Mouse (Mus musculus) testis, adult 2 months (tissue): ENCODE data around the gene Ttc3.

Experiments used
- CTCF ChIP-seq: fragments of 200-500 bp; IDR thresholded peaks from 2 replicates; pipeline ENCODE4 v1.5.1; 2012; ENCODE audit warnings: low read depth, mild to moderate bottlenecking, inconsistent platforms, low read length, moderate library complexity; ENCODE audit not compliant: control insufficient read depth, insufficient read depth, insufficient replicate concordance
- POLR2A ChIP-seq: fragments of 200-500 bp; IDR thresholded peaks from 2 replicates; pipeline ENCODE4 v1.6.1; 2012; ENCODE audit warnings: low read depth, mild to moderate bottlenecking, inconsistent platforms, low read length, moderate library complexity; ENCODE audit not compliant: control insufficient read depth

DNA sequence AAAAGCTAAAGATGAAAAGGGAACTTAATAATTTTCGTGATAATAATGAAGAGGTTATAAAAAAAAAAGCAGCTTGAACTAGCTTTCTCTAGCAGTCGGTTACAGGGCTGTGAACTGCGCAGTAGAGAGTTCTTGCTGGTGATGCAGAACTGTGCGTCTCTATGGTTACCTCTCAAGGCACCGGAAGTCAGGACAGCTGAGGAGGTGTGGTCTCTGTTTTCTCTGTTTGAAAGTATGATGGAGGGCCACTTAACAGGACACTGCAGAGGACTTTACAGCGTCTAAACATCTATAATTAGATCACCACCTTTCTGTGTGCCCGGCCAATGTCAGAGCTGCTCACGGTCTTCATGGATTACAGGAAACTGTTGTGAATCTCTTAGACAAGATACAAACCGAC lies 16.0 kb upstream of the Ttc3 start:
- TF ChIP-seq CTCF (no peak), POLR2A (no peak; the same call in 1 of the 2 replicates)
